Mouse (Mus musculus) embryonic facial prominence, embryonic 12.5 days (tissue): ENCODE measurements around the gene Grifin. TPM values are rescaled to one million over a fixed set of nuclear protein-coding genes. Genes with fewer than 3 reads are reported as not detected.

Experiments used
- polyA plus RNA-seq: library from polyadenylated mRNA; unstranded; fragments of >200 nt; fragmentation: Nextera tagmentation; extraction: Ambion mirVana; gene quantifications from 2 replicates; pipeline ENCODE4 v1.2.1, GENCODE M21; 2016

Grifin gene
- polyA plus RNA-seq, 1 experiment from 2014 or later = 1.1 TPM

Other genes with a start within 250 kb of the Grifin start
- gene Mad1l1, start 243.5 kb downstream of the Grifin start, polyA plus RNA-seq = 56.3 TPM in 2 replicates
- gene Nudt1, start 243.4 kb downstream of the Grifin start, polyA plus RNA-seq = 48.1 and 50.6 TPM in 2 replicates
- 24.0 and 24.9 TPM in 2 replicates for gene Mrm2, start 233.2 kb downstream of the Grifin start, polyA plus RNA-seq
- 21.4 and 21.5 TPM in 2 replicates for gene Snx8, start 175.8 kb downstream of the Grifin start, polyA plus RNA-seq
- gene Eif3b, start 145.7 kb downstream of the Grifin start, polyA plus RNA-seq = 187 and 191 TPM in 2 replicates
- 0.05 TPM in 1 of 2 replicates, not detected in the other for gene Gm4869, start 119.4 kb downstream of the Grifin start, polyA plus RNA-seq
- gene Chst12, start 59.5 kb downstream of the Grifin start, polyA plus RNA-seq = 17.5 and 18.9 TPM in 2 replicates
- gene Lfng, start 42.2 kb upstream of the Grifin start, polyA plus RNA-seq = 14.0 and 14.2 TPM in 2 replicates
- gene Ttyh3, start 84.0 kb upstream of the Grifin start, polyA plus RNA-seq = 60.6 and 62.6 TPM in 2 replicates
- 25.9 and 29.7 TPM in 2 replicates for gene Iqce, start 137.3 kb upstream of the Grifin start, polyA plus RNA-seq
- 23.8 and 24.5 TPM in 2 replicates for gene Brat1, start 139.9 kb upstream of the Grifin start, polyA plus RNA-seq
- 0.74 and 1.4 TPM in 2 replicates for gene Amz1, start 159.1 kb upstream of the Grifin start, polyA plus RNA-seq